Mouse (Mus musculus): Measurements from ENCODE around the gene Usf3. TPM values are rescaled to one million over a fixed set of nuclear protein-coding genes. Genes with fewer than 3 reads are reported as not detected.

Usf3 gene
- polyA plus RNA-seq, 1 experiment from 2014 or later: 3.6 TPM

DNA sequence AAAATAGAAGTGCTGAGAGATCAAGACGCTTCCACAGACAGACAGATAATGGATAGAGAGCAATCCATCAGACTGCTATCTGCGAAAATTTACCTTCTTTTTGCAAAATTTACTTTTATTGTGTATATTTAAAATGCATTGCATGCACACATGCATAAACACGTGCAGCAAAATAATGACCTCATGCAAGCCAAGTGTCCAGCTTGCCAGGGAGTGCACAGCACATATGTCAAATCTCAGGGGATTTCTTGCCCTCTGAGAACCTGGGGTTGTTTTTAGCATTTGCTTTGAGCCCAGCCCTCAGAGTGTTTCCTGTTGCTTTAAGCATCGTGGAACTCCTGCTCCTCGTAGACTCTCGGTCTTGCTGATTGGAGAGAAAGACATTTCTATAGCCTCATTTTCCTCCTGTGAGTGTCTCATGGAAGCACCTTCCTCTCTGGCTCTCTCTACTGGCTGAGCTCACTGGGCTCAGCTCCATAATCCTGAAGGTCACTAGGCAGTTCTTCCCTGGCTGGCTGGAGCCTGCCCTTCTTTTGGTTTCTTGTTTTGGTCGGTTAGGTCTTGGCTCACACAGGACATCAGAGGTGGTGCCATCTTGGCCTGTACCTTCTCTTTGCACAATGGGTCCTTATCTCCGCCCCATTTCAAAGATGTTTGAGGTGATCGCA lies 98.5 kb downstream of the Usf3 start:
- WGBS: 69% methylated on average over 9 of the region's 9 CpGs
- Histone ChIP-seq H3K4me3 (no peak overlapping the region), H3K9me3 (no peaks in the 10 kb centered on the region), H3K27me3 (no peaks in the 10 kb centered on the region), H3K36me3 (no peaks in the 10 kb centered on the region), H3K9ac (no peak overlapping the region), H3K4me2 (no peak overlapping the region), H3K27ac (peak overlapping the region; percentile 27; the same call in 1 of the 2 replicates), H3K4me1 (peaks cover 15% of the 10 kb centered on the region)
- no peak for ATAC-seq (ENCODE audit: borderline replicate concordance, extremely low read depth, low FRiP score, low TSS enrichment)

Other genes starting within 250 kb of the Usf3 start
- gene Qtrt2, start 246.4 kb upstream of the Usf3 start, polyA plus RNA-seq (2015; fragmentation: Nextera tagmentation; extraction: Ambion mirVana): 26.2 and 33.4 TPM in 2 replicates
- gene Zdhhc23, start 193.5 kb upstream of the Usf3 start, polyA plus RNA-seq (2015; fragmentation: Nextera tagmentation; extraction: Ambion mirVana): 1.4 TPM in 2 replicates
- gene Gramd1c, start 109.9 kb upstream of the Usf3 start, polyA plus RNA-seq (2015; fragmentation: Nextera tagmentation; extraction: Ambion mirVana): 6.7 and 7.0 TPM in 2 replicates
- 49.6 and 51.3 TPM in 2 replicates for gene Atp6v1a, start 33.5 kb upstream of the Usf3 start, polyA plus RNA-seq (2015; fragmentation: Nextera tagmentation; extraction: Ambion mirVana)
- 113 and 115 TPM in 2 replicates for gene Naa50, start 33.4 kb upstream of the Usf3 start, polyA plus RNA-seq (2015; fragmentation: Nextera tagmentation; extraction: Ambion mirVana)
- 0.20 and 0.33 TPM in 2 replicates for gene Sidt1, start 159.9 kb downstream of the Usf3 start, polyA plus RNA-seq (2015; fragmentation: Nextera tagmentation; extraction: Ambion mirVana)
- gene Spice1, start 173.9 kb downstream of the Usf3 start, polyA plus RNA-seq (2015; fragmentation: Nextera tagmentation; extraction: Ambion mirVana): 28.4 and 33.5 TPM in 2 replicates
- 1.4 and 1.7 TPM in 2 replicates for gene Cfap44, start 221.6 kb downstream of the Usf3 start, polyA plus RNA-seq (2015; fragmentation: Nextera tagmentation; extraction: Ambion mirVana)

All from lung, embryonic 15.5 days (tissue).